Mouse (Mus musculus) left cerebral cortex, adult 6 months (tissue): ENCODE measurements around the gene Xkr8. TPM values are rescaled to one million over a fixed set of nuclear protein-coding genes. Genes with fewer than 3 reads are reported as not detected.

Experiments
- long read RNA-seq, 2 experiments: library from polyadenylated mRNA; unstranded; transcript quantifications; one replicate each; pipeline ENCODE4 v2.0.0; 2019 to 2020
- polyA plus RNA-seq: library from polyadenylated mRNA; unstranded; fragments of <200 nt; fragmentation: Nextera tagmentation; gene quantifications from 2 replicates; pipeline ENCODE4 v1.2.3, GENCODE M21; 2021

Xkr8 gene
- polyA plus RNA-seq, result 2.5 and 2.8 TPM in 2 replicates
- long read RNA-seq, experiment 1, full-length matches to known transcripts, result 19 of 20 reads
- long read RNA-seq, experiment 1, partial matches to known transcripts, result 0 of 20 reads
- long read RNA-seq, experiment 1, other reads (novel, unspliced or antisense), result 1 of 20 reads
- long read RNA-seq, experiment 2, full-length matches to known transcripts, result 5 of 6 reads
- long read RNA-seq, experiment 2, partial matches to known transcripts, result 0 of 6 reads
- long read RNA-seq, experiment 2, other reads (novel, unspliced or antisense), result 1 of 6 reads

GRCm38 (mm10) chr4:132732148-132732684 is at the start of gene Xkr8:
Gene Xkr8, minus strand, starts transcription at chr4:132732546.

GRCm38 (mm10) chr4:132767914-132768876 is 35.8 kb upstream of the Xkr8 start, which contains the start of gene Rpa2:
Gene Rpa2, plus strand, starts transcription at chr4:132768332.

GRCm38 (mm10) chr4:132756974-132757373 is 24.6 kb upstream of the Xkr8 start, which contains the start of gene Smpdl3b:
Gene Smpdl3b, minus strand, starts transcription at chr4:132757252.

Other genes starting within 250 kb of the Xkr8 start
- 6.4 and 6.9 TPM in 2 replicates for gene Sesn2, start 222.0 kb downstream of the Xkr8 start, polyA plus RNA-seq
- 1,769 and 1,771 TPM in 2 replicates for gene Atpif1, start 198.9 kb downstream of the Xkr8 start, polyA plus RNA-seq
- gene Dnajc8, start 197.0 kb downstream of the Xkr8 start, polyA plus RNA-seq, result 105 and 106 TPM in 2 replicates
- 3.0 and 3.7 TPM in 2 replicates for gene Ptafr, start 168.5 kb downstream of the Xkr8 start, polyA plus RNA-seq
- 17.1 and 25.1 TPM in 2 replicates for gene Eya3, start 93.6 kb downstream of the Xkr8 start, polyA plus RNA-seq
- 2.4 and 3.2 TPM in 2 replicates for gene Smpdl3b, start 24.7 kb upstream of the Xkr8 start, polyA plus RNA-seq
- gene Rpa2, start 35.8 kb upstream of the Xkr8 start, polyA plus RNA-seq, result 16.0 and 19.3 TPM in 2 replicates
- 0.45 and 0.71 TPM in 2 replicates for gene Themis2, start 63.8 kb upstream of the Xkr8 start, polyA plus RNA-seq
- 8.9 and 11.0 TPM in 2 replicates for gene Ppp1r8, start 110.6 kb upstream of the Xkr8 start, polyA plus RNA-seq
- gene Stx12, start 152.0 kb upstream of the Xkr8 start, polyA plus RNA-seq, result 83.5 and 102 TPM in 2 replicates
- gene Fam76a, start 190.0 kb upstream of the Xkr8 start, polyA plus RNA-seq, result 34.3 and 41.1 TPM in 2 replicates
- 0.05 TPM in 1 of 2 replicates, not detected in the other for gene Fgr, start 241.5 kb upstream of the Xkr8 start, polyA plus RNA-seq